Mouse (Mus musculus) liver, embryonic 13.5 days (tissue): ENCODE measurements around the gene Tulp3. TPM values are rescaled to one million over a fixed set of nuclear protein-coding genes. Genes with fewer than 3 reads are reported as not detected.

ENCODE experiments used
- ATAC-seq: fragments of 200-750 bp; cut with Nextera tagmentation; 2 replicates; pipeline ENCODE4 v1.8.0; 2017; ENCODE audit warnings: low read depth, mild to moderate bottlenecking, moderate number of reproducible peaks, moderate library complexity
- DNase-seq: peaks from one replicate; pipeline ENCODE4 v3.0.0; 2022
- H3K27ac ChIP-seq: fragments of 300-500 bp; sonication (generic); 2 replicates; pipeline ENCODE4 v1.5.1; 2015; ENCODE audit warnings: moderate library complexity, mild to moderate bottlenecking, inconsistent platforms
- H3K27me3 ChIP-seq: fragments of 300-500 bp; sonication (generic); 2 replicates; pipeline ENCODE4 v1.6.1; 2015; ENCODE audit warnings: mild to moderate bottlenecking, inconsistent platforms
- H3K36me3 ChIP-seq: fragments of 300-500 bp; sonication (generic); 2 replicates; pipeline ENCODE4 v1.6.1; 2015; ENCODE audit warnings: mild to moderate bottlenecking, inconsistent platforms
- H3K4me1 ChIP-seq: fragments of 300-500 bp; sonication (generic); replicated peaks from 2 replicates; pipeline ENCODE4 v1.6.1; 2015; ENCODE audit warnings: inconsistent platforms
- H3K4me2 ChIP-seq: fragments of 300-500 bp; sonication (generic); 2 replicates; pipeline ENCODE4 v1.6.1; 2015; ENCODE audit warnings: inconsistent platforms, mild to moderate bottlenecking, moderate library complexity
- H3K4me3 ChIP-seq: fragments of 300-500 bp; sonication (generic); replicated peaks from 2 replicates; pipeline ENCODE4 v1.5.1; 2015; ENCODE audit warnings: mild to moderate bottlenecking, inconsistent platforms
- H3K9ac ChIP-seq: fragments of 300-500 bp; sonication (generic); 2 replicates; pipeline ENCODE4 v1.6.1; 2015; ENCODE audit warnings: mild to moderate bottlenecking, inconsistent platforms
- H3K9me3 ChIP-seq: fragments of 300-500 bp; sonication (generic); replicated peaks from 2 replicates; pipeline ENCODE4 v1.6.1; 2016; ENCODE audit warnings: inconsistent platforms
- WGBS: fragments of 180-500 bp; shearing (Covaris S2); methylation state at CpG from one replicate; pipeline ENCODE4 v1.1.7; 2015; ENCODE audit not compliant: insufficient replicate concordance; 5-methylcytosine and 5-hydroxymethylcytosine counted together
- polyA plus RNA-seq: library from polyadenylated mRNA; unstranded; fragments of >200 nt; fragmentation: Nextera tagmentation; extraction: Ambion mirVana; gene quantifications from 2 replicates; pipeline ENCODE4 v1.2.1, GENCODE M21; 2015

Gene Tulp3
- polyA plus RNA-seq, 1 experiment from 2014 or later, result 2.5 TPM

DNA sequence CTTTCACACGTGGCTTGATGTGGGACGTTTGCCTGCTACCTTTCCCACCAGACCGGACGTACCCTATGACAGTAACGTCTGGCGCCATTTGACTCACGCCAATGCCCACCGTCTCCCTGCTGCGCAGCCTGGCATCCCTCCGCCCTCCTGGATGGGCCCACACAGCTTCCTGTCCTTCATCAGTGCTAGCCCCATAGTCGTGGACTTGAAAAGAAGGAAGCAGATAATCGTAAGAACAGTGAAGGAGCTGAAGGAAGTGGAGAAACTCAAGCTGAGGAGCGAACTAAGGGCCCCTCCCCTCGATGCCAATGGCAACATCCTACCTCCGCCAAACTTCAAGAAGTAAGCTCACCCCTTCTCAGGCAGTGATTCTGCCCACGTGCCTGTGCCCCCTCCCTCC, 24.0 kb upstream of the Tulp3 start:
- Histone ChIP-seq H3K9ac (no peak overlapping the region), H3K27me3 (no peaks in the 10 kb centered on the region), H3K4me3 (no peak overlapping the region), H3K9me3 (no peaks in the 10 kb centered on the region), H3K36me3 (peaks cover 14% of the 10 kb centered on the region), H3K4me1 (no peaks in the 10 kb centered on the region), H3K4me2 (no peak overlapping the region), H3K27ac (no peak overlapping the region)
- DNase-seq (no peak), ATAC-seq (no peak)
- WGBS, result 57% methylated on average over 16 of the region's 16 CpGs

DNA sequence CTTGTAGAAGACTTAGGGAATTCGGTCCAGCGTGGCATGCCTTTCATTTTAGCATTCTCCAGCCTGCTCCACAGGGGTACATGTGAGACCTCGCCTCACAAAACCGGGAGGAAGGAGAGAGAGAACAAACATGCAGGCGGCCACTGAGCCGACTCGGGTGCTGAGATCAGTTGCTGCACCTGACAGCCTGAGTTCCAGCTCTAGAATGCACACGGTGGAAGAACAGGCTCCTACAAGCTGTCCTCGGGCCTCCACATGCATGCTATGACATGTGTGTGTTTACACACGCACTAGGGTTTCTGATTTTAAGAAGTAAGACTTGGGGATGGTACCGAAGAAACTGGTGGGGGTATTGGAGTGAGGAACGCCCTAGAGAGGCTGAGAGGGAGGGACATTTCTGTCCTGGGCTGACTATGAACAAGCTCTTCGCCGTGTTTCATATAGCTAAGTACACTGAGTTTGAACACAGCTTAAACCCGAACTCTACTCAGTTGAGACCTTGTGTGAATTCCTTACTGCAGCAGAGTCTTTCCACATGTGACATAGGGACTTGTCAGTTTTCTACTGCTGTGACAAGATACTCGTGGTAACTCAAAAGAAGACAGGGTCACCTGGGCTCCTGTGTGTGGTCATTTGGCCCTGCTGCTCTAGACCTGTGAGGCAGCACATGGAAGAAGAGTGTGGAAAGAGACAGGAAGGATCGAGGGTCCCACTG, 20.9 kb upstream of the Tulp3 start:
- 83% methylated on average over 17 of the region's 17 CpGs for WGBS
- Histone ChIP-seq H3K4me2 (no peak overlapping the region), H3K9me3 (no peaks in the 10 kb centered on the region), H3K4me1 (no peaks in the 10 kb centered on the region), H3K9ac (no peak overlapping the region), H3K27me3 (no peaks in the 10 kb centered on the region), H3K27ac (no peak overlapping the region), H3K4me3 (no peak overlapping the region), H3K36me3 (peaks cover 45% of the 10 kb centered on the region)
- DNase-seq, result no peak
- ATAC-seq, result no peak

DNA sequence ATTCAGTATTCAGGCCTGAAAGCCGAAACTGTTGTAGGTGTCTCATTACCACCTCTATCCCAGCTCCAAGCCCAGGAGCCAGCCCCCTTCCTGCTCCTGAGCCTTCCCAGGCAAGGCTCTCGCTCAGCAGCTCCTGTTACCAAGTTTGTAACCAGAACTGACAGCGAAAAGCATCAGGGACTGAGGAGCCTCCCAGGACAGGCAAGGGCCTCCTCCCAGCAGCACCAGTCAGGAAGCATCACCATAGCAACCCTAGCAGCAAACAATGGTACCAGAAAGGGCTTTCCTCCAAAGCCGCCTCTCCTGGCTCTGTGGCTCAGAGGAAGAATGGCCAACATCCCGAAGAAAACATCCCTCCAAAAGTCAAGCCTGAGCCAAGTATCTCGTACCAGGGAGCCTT, 19.5 kb upstream of the Tulp3 start, which contains the start of the genes Tex52 and Gm44596:
Gene Tex52 (plus strand): TSS at position 265 of the 400 bp plus-strand sequence.
Gene Gm44596 (plus strand): TSS at position 312 of the 400 bp plus-strand sequence.
- H3K4me1 ChIP-seq, result no peaks in the 10 kb centered on the region
- no peak within 1 kb of the TSS for H3K27ac ChIP-seq
- H3K36me3 ChIP-seq, result peaks cover 58% of the 10 kb centered on the region
- DNase-seq (no peak), ATAC-seq (no peak)
- H3K9me3 ChIP-seq, result no peaks in the 10 kb centered on the region
- no peak within 1 kb of the TSS for H3K4me3 ChIP-seq
- H3K9ac ChIP-seq, result no peak within 1 kb of the TSS
- no peak within 1 kb of the TSS for H3K4me2 ChIP-seq
- H3K27me3 ChIP-seq, result no peaks in the 10 kb centered on the region
- WGBS, result 77% methylated on average over 6 of the region's 6 CpGs

DNA sequence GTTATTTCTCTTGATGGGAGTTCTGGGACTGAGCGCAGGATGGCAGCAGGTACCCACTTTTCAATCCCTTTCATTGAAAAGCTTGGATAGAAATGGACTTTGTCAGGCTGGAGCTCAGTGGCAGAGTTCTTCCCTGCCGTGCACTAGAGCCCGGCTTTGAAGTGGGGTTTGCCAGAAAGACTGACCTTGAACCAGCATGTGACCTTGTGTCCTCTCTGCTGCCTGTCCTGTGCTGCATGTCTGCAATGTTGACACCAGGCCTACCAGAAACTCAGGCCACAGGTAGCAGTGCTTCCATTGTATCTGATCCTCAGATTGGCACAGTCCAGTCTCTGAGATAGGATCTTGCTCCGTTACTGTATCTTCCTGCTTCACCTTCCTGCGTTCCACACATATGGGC, 14.4 kb upstream of the Tulp3 start:
- no peak overlapping the region for H3K4me2 ChIP-seq
- no peak overlapping the region for H3K4me3 ChIP-seq
- no peak for DNase-seq
- no peaks in the 10 kb centered on the region for H3K27me3 ChIP-seq
- H3K36me3 ChIP-seq, result peaks cover 97% of the 10 kb centered on the region
- peak; percentile 28 for ATAC-seq
- no peaks in the 10 kb centered on the region for H3K9me3 ChIP-seq
- H3K27ac ChIP-seq, result no peak overlapping the region
- 71% methylated on average over 5 of the region's 5 CpGs for WGBS
- H3K9ac ChIP-seq, result no peak overlapping the region
- H3K4me1 ChIP-seq, result peaks cover 10% of the 10 kb centered on the region

DNA sequence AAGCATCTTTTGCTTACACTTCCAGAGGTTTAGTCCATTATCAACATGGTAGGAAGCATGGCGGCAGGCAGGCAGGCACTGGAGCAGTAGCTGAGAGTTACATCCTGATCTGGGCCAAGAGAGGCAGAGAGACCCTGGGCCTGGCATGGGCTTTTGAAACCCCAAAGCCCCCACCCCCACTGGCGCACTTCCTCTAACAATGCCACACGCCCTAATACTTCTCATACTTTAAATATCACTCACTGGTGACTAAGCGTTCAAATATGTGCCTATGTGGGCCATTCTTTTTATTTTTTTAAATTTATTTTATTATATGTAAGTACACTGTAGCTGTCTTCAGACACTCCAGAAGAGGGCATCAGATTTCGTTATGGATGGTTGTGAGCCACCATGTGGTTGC, 10.8 kb upstream of the Tulp3 start:
- Histone ChIP-seq H3K4me3 (no peak overlapping the region), H3K36me3 (peaks cover 67% of the 10 kb centered on the region), H3K9ac (no peak overlapping the region), H3K4me2 (no peak overlapping the region), H3K9me3 (no peaks in the 10 kb centered on the region), H3K4me1 (peaks cover 33% of the 10 kb centered on the region), H3K27ac (no peak overlapping the region), H3K27me3 (no peaks in the 10 kb centered on the region)
- ATAC-seq (no peak), DNase-seq (no peak)
- 82% methylated on average over 5 of the region's 5 CpGs for WGBS

DNA sequence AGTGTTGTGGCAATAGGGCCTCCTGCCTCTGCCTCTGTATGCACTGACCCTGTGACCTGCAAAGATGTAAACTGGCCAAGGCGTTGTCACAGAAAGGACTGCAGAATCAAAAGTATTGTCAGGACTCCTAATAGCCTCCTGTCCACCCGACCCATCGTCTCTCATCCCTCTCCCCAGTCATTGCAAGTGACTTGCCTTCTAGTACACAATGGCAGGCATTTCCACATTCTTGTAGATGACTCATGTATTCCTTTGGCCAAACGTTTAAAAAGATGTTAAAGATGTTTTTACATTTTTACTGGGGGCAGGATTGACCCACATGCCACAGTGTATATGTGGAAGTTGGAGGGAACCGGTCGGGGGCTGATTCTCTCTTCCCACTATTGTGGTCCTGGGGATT, 9.1 kb upstream of the Tulp3 start:
- peak overlapping the region; percentile 51 for H3K9ac ChIP-seq
- 79% methylated on average over 6 of the region's 6 CpGs for WGBS

DNA sequence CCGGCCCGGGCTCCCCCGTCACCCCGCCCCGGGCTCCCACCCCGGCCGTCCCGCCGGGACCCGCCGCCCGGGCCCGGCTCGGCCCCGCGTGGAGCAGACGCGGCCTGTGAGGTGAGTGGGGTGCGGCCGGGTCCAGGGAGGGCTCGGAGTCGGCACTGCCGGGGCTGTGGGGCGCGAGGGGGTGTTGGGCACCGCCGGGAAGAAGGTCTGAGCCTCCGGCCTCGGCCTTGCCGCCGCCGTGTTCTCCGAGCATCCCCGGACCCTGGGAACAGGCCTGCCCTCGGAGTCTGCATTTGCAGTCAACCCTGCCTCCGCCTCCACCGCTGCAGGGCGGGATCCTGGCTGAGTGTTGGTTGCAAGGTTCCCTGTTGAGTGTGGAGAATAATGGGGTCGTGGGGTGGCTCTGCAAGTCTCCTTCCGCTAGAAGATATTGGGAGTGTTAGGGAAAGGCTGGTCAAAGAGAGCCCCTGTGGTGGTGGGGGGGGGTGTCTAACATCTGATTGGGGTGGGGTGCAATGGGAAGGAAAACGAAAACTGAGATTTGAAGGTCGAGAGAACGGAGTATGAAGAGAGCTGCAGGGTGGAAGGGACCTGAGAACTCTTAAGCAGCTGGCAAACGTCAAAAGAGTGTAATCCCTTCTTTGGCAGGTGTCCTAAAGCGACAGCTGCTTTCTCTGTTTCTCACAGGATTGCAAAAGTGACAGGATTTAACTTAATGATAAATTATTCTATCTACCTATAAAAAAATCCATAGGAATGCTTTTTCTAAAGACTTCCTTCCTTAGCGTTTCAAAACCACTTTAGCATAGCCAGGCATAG, 7.6 kb upstream of the Tulp3 start:
- peaks cover 57% of the 10 kb centered on the region for H3K4me1 ChIP-seq

More for the DNA sequence above, 9.1 kb upstream of the Tulp3 start:
- DNase-seq (no peak), ATAC-seq (no peak)
- Histone ChIP-seq H3K4me1 (peaks cover 50% of the 10 kb centered on the region), H3K27ac (no peak overlapping the region), H3K4me2 (peak overlapping the region; percentile 88), H3K9me3 (no peaks in the 10 kb centered on the region), H3K36me3 (peaks cover 59% of the 10 kb centered on the region), H3K27me3 (no peaks in the 10 kb centered on the region), H3K4me3 (peak overlapping the region; percentile 97; the same call in 1 of the 2 replicates)

DNA sequence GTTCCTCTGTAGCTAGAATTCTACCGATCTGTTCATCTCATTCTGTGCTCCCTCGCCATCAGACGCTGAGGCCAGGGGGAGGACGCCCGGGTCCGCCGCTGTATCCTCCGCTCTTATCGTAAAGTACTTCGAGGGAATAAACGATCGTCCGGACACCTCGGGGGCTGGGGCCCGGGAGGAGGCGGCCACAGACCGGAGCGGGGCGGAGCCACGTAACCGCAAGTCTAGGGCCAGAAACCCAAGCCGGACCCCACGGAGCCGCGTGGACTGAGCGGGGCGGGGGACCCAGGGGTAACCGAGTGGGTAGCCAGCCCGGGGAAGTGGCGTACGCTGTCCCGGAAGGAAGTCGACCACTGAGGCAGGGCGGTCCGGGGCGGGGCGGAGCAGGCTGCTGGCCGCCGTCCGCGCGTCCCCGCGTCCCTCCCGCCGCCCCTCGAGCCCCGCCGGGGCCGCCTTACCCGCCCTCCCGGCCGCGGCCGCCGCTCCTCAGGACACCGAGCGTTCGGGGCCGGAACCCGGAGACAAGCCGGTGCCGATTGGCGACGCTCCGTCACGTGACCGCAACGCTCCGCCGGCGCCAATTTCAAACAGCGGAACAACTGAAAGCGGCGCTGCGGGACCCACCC, 6.8 kb upstream of the Tulp3 start, which contains the start of the genes Rhno1 and Foxm1:
Gene Rhno1 (minus strand): TSS at position 531 of the 626 bp plus-strand sequence.
Gene Foxm1 (plus strand): TSS at position 587 of the 626 bp plus-strand sequence.
- H3K4me3 ChIP-seq, result peak within 1 kb of the TSS; percentile 97
- DNase-seq, result peak; percentile 76
- under 1% methylated on average over 64 of the region's 76 CpGs for WGBS
- H3K27me3 ChIP-seq, result no peaks in the 10 kb centered on the region
- peak within 1 kb of the TSS; percentile 92 for H3K9ac ChIP-seq
- peak; percentile 89 for ATAC-seq
- peak within 1 kb of the TSS; percentile 96 for H3K27ac ChIP-seq
- peaks cover 57% of the 10 kb centered on the region for H3K4me1 ChIP-seq
- no peaks in the 10 kb centered on the region for H3K9me3 ChIP-seq
- H3K36me3 ChIP-seq, result peaks cover 56% of the 10 kb centered on the region
- peak within 1 kb of the TSS; percentile 88 for H3K4me2 ChIP-seq

More for the DNA sequence above, 7.6 kb upstream of the Tulp3 start:
- Histone ChIP-seq H3K4me3 (peak overlapping the region; percentile 97), H3K27me3 (no peaks in the 10 kb centered on the region), H3K4me2 (peak overlapping the region; percentile 88), H3K9me3 (no peaks in the 10 kb centered on the region), H3K27ac (peak overlapping the region; percentile 96), H3K36me3 (peaks cover 56% of the 10 kb centered on the region), H3K9ac (peak overlapping the region; percentile 92)
- ATAC-seq (peak; percentile 48), DNase-seq (no peak)
- WGBS, result 1% methylated on average over 28 of the region's 46 CpGs

DNA sequence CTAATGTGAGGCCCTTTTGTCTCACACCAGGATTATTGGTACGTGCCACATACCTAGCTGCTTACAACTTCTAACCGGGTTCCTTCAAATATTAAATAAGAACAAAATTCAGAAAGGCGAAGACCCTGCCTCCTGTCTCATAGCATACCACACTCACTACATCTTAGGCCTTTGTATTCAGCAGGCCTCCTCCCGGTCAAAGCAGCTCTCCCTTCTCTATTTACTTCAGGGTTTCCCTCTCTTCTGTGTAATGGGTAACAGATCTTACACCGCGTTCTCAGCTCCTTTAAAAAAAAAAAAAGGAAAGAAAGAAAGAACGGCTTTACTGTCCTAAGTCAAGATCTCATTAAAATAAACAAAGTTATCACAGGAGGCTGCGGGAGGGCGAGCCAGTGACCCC, 6.2 kb upstream of the Tulp3 start:
- DNase-seq (no peak), ATAC-seq (no peak)
- Histone ChIP-seq H3K27me3 (no peaks in the 10 kb centered on the region), H3K27ac (peak overlapping the region; percentile 96), H3K4me3 (peak overlapping the region; percentile 97), H3K9ac (peak overlapping the region; percentile 92), H3K36me3 (peaks cover 56% of the 10 kb centered on the region), H3K4me2 (peak overlapping the region; percentile 88), H3K4me1 (peaks cover 57% of the 10 kb centered on the region), H3K9me3 (no peaks in the 10 kb centered on the region)
- WGBS, result 12% methylated on average over 9 of the region's 9 CpGs

DNA sequence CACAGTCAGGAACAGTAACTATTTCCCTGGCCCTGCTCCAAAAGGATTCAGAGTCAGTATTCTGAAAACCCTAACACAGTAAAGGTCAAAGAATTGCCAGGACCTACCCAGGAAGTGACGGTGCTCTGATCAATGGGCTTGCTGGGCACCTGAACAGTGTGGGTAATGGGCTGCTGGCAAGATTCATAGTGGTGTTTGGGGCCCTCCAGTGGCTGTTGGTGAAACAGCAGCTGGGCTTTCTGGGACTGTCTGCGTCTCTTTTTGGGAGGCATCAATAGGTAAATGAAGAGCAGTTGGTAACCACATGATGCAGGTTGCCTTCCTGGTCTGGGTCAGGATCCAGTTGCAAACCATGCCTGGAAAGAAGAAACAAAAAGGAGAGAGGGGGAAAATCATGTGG, 3.3 kb upstream of the Tulp3 start:
- DNase-seq (peak; percentile 48), ATAC-seq (no peak)
- H3K27ac ChIP-seq, result no peak overlapping the region
- H3K27me3 ChIP-seq, result peaks cover 8% of the 10 kb centered on the region; the same call in 1 of the 2 replicates
- no peaks in the 10 kb centered on the region for H3K9me3 ChIP-seq
- no peak overlapping the region for H3K4me2 ChIP-seq
- 47% methylated on average over 2 of the region's 2 CpGs for WGBS
- H3K36me3 ChIP-seq, result peaks cover 39% of the 10 kb centered on the region
- H3K9ac ChIP-seq, result no peak overlapping the region
- peaks cover 56% of the 10 kb centered on the region for H3K4me1 ChIP-seq
- no peak overlapping the region for H3K4me3 ChIP-seq

DNA sequence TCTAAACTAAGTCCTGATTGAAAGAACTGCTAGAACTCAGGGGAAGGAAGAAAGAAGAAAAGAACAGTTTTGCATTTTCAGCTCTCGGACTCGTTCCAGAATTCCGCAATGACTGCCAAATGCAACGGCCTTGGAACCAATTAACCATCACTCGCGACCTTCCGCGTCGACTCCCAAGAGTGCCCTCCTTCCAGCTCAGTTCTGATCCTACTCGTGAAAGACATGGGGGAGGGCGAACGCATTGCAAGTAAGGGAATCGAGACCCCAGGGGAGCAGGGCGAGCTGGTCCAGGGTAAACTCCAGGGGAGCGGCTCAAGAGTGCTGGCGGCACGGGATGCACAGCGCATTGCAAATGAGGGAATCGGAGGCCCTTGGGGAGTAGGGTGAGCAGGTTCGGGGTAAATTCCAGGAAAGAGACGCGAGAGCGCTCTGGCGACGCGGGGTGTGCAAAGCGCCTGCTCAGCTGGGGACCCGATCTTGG, 410 bp downstream of the Tulp3 start:
- H3K4me3 ChIP-seq, result peak overlapping the region; percentile 72
- DNase-seq (no peak), ATAC-seq (peak; percentile 58)
- H3K27me3 ChIP-seq, result peaks cover 8% of the 10 kb centered on the region; the same call in 1 of the 2 replicates
- peak overlapping the region; percentile 76 for H3K9ac ChIP-seq
- peaks cover 42% of the 10 kb centered on the region for H3K36me3 ChIP-seq
- no peak overlapping the region for H3K27ac ChIP-seq
- under 1% methylated on average over 28 of the region's 28 CpGs for WGBS
- peak overlapping the region; percentile 94 for H3K4me2 ChIP-seq
- H3K4me1 ChIP-seq, result peaks cover 31% of the 10 kb centered on the region
- H3K9me3 ChIP-seq, result no peaks in the 10 kb centered on the region
